Mouse (Mus musculus) heart, postnatal 14 days (tissue): ENCODE data around the gene Prickle4. TPM values are rescaled to one million over a fixed set of nuclear protein-coding genes. Genes with fewer than 3 reads are reported as not detected.
"Not testable (repeated sequence)": the region's sequence is repeated elsewhere in the genome, so short reads cannot be mapped to it uniquely, and the experiment has no call there.

Experiments
- DNase-seq, 2 experiments: peaks; one replicate each; pipeline ENCODE4 v3.0.0; 2021 to 2022
- intact Hi-C: fragments of 180-260 bp; cut with DNase I; formaldehyde crosslinking; loops from one replicate; pipeline ENCODE4 v1.15.1; 2025
- total RNA-seq, 2 experiments: library from RNA; stranded (reverse); gene quantifications; 2 replicates each; pipeline ENCODE4 v1.2.3; 2021

Prickle4 gene
- total RNA-seq, 2 experiments from 2014 or later: 3.8 to 5.4 TPM

DNA sequence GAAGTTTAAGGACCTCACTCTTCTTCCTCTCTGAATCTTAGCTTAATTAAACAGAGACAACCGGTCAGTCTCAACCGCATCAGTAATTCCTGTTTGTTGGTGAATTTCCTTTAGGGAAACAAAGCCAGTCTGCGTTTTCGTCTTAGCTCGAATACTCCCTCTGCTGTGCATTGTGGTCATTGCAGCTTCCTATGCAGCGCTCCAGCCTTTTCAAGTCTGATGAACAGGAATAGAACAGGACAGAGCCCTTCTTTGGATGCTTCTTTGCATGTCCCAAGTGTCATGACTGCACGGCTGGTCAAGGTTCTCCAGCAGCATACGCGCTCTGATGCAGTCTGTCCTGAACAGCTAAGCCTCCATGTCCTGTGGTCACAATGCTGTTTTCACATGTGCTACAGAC is 18.0 kb downstream of the Prickle4 start:
- intact Hi-C loops: loop anchor here (5.0 kb wide), 2 partner anchors 44 to 164 kb away; partner anchors contain the start of gene Usp49
- peak; percentile 74 to 84 for DNase-seq

DNA sequence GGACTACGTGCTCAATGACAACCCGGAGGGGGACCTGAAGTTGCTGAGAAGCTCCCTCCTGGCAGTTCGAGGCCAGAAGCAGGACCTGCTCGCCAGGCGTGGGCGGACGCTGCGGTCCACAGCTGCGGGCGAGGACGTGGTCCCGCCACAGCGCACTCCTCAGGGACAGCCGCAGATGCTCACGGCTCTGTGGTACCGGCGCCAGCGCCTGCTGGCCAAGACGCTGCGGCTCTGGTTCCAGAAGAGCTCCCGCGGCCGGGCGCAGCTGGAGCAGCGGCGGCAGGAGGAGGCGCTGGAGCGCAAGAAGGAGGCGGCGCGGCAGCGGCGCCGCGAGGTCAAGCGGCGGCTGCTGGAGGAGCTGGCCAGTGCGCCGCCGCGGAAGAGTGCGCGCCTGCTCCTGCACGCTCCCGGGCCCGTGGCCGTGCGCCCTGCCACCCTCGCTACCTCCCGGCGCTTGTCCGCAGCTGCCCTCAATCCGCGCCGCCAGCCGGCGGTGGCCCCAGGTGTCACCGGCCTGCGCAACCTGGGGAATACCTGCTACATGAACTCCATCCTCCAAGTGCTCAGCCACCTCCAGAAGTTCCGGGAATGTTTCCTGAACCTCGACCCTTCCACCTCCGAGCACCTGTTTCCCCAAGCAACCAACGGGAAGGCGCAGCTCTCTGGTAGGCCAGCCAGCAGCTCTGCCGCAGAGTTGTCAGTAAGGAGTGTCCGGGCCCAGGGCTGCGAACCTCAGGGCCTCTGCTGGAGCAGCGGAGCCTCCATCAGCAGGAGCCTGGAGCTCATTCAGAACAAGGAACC is 22.0 kb downstream of the Prickle4 start:
- DNase-seq: peak; percentile 76 to 78
- intact Hi-C loops: no loop called here

DNA sequence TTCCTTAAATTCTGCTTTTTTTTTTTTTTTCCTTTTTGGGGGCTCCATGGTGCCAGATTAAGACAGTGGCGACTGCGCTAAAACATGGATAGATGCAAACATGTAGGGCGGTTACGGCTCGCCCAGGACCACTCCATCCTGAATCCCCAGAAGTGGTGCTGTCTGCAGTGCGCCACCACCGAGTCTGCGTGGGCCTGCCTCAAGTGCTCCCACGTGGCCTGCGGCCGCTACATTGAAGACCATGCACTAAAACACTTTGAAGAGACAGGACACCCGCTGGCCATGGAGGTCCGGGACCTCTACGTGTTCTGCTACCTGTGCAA is 22.6 kb downstream of the Prickle4 start:
- intact Hi-C loops: no loop called here
- DNase-seq: no peak

DNA sequence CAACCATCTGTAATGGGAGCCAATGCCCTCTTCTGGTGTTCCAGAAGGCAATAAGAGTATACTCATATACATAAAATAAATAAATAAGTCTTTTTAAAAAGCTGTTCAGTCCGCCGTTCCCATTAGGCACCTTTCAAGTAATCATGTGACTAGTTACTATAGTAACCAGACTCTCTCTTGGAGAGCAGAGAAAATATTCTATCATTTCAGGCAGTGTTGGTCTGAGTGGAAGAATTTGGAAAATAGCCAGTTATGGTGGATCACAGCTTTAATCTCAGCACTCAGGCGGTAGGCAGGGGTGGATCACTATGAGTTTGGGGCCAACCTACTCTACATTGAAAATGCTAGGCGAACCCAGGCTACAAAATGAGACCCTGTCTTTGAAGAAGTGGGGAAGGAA is 25.4 kb downstream of the Prickle4 start:
- DNase-seq: no peak
- intact Hi-C loops: no loop called here

DNA sequence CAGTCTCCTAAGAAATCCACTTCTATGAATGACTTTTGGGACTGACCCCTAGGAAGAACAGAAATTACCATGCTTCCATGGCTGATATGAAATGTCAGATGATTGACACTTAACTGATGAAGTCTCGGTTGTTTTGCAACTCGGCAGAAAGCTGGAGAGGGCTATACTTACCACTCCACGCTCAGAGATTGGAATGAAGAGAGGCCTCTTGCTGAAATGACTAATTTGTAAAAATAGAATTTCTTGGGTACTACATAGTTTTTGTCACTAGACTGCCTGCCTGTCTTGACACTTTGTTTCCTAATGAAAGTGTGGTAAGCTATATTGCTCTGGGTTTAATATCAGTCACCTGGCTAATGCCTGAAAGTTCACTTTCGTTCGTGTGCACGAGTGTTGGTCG is 30.1 kb downstream of the Prickle4 start:
- intact Hi-C loops: no loop called here
- DNase-seq: no peak

DNA sequence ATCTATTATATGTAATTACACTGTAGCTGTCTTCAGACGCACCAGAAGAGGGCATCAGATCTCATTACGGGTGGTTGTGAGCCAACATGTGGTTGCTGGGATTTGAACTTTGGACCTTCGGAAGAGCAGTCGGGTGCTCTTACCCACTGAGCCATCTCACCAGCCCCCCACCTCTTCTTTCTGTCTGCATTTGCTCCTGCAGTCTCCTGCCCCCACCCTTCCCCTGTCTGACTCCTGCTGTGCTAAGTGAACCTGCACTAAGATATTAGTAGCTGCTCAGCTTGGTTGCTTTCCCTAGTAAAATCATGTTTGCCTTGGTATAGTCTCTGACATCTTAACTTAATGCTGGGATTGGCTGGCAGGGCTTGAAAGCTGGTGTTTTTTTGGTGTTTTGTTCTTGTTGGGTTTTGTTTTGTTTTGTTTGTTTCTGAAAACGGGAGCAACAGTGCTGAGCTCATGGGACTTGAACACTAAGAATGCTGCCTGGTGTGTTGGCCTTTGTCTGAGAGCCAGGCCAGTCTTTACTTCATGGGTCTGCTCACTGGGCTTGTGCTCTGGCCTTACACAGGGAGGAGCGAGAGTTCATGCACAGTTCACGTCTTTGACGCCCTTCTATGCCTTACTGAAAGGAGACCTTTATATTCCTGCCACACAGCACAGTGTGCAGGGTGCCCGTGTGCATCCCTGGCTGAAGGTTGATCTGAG is 31.4 kb downstream of the Prickle4 start:
- DNase-seq: no peak
- intact Hi-C loops: no loop called here

DNA sequence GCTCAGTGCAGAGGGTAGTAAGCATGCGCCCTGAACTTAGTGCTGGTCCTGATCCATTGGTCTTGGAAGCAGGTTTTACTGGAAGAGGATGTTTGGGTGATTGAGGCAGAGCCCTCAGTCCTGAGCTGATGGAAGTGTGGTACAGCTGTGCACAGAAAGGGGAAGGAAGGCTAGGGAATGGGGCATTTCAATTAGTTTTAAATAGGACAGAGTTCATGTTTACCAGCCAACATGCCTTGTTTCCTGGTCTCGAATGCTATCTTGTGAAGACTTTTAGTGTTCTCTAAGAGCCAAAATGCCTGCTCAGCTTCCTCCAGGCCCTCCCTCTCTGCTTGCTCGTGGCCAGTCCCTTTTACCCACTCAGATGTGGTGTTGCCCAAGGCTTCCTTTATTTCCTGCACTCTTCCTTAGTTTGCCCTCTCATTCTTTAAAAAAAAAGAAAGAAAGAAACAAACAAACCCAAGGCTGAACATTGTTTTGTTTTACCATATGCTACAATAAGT is 35.7 kb downstream of the Prickle4 start:
- intact Hi-C loops: no loop called here
- no peak for DNase-seq

DNA sequence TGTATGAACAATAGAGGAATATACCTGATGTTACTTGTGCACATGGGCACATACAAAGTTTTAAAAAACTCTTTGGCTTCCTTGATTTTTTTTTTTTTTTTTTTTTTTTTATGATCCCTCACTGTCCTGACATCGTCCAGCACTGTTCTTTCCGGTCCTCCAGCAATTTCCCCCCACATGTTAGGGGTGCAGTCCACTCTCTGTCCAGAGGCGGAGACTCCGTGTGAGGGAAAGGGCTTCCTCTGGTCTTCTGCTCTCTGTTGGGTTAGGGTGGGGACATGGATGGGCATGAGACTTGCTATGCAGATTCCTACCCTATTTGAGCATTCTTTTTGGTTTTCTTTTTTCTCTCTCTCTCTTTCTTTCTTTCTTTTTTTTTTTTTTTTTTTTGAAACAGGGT is 36.6 kb downstream of the Prickle4 start:
- intact Hi-C loops: no loop called here
- DNase-seq: no peak

DNA sequence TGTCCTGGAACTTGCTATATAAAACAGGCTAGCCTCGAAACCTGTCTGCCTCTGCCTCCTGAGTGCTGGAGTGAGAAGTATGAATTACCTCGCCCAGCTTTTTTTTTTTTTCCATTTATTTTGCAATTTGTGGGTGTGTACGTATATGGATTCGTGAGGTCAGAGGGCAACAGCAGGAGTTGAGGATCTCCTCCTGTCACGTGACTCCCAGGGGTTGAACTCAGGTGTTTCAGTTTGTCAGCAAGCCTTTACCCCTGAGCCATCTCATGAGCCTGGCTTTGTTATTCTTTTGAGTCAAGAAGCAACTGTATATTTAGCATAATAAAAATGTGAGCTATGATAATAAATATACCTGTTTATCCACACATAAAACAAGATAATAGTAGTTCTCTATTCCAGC is 38.8 kb downstream of the Prickle4 start:
- intact Hi-C loops: no loop called here
- no peak for DNase-seq

DNA sequence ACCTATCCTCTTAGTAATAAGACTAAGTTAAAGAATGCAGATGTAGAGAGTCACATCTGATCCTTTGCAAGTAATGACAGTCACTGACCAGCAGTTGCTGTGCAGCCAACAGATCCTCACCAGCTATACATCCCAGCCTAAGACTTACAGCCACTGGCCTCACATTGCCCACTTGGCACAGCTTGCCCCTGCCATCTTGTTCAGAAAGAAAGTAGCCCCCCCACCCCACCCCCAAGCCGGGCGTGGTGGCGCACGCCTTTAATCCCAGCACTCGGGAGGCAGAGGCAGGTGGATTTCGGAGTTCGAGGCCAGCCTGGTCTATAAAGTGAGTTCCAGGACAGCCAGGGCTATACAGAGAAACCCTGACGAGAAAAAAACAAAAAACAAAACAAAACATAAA is 40.2 kb downstream of the Prickle4 start:
- DNase-seq, intact Hi-C loops: not testable (repeated sequence)

DNA sequence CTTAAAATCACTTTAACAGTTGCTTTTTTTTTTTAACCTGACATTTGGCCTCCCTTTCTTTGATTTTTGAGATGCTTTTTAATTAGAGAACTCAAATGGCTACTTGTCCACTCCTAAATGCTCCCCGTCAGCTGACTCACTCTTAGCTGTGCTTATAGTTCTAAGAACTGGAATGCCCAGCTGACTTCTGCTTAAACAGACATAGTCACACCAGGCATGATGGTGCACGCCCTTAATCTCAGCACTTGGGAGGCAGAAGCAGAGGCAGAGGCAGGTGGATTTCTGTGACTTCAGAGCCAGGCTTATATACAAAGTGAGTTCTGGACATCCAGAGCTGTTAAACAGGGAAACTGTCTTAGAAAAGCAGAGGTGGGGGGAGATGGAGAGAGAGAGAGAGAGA is 42.6 kb downstream of the Prickle4 start:
- intact Hi-C loops: no loop called here
- no peak for DNase-seq

DNA sequence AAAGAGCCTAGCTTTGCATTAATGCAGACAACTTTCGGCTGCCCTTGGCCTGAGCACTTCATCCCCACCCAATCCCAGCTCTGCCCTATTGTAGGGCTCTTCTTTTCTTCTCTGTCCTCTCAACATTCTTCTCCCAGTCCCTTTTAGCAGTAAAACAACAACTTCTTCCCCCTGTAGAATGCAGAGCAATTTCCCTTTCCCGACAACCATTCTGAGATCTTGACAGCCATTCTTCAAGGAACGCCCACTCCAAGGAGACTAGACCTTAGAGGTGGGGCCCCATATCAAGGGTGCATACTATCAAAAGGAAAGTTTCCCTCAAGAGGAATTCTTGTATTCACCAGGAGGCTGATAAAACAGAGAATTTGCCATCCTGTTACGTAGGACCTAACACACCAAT is 45.6 kb downstream of the Prickle4 start:
- no peak for DNase-seq
- intact Hi-C loops: no loop called here

DNA sequence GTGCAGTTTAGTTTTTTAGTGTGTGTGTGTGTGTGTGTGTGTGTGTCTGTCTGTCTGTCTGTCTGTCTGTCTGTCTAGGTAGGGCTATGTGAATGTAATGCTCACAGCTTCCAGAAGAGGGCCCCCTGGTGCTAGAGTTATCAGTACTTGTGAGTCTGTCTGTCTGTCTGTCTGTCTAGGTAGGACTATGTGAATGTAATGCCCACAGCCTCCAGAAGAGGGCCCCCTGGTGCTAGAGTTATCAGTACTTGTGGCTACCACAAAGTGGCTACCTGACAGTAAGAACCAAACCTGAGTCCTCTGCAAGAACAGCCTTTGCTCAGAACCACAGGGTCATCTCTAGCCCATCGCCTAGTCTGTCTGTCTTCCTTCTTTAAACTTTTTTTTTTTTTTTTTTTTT is 47.9 kb downstream of the Prickle4 start:
- intact Hi-C loops: no loop called here
- peak; percentile 46 to 63 for DNase-seq

DNA sequence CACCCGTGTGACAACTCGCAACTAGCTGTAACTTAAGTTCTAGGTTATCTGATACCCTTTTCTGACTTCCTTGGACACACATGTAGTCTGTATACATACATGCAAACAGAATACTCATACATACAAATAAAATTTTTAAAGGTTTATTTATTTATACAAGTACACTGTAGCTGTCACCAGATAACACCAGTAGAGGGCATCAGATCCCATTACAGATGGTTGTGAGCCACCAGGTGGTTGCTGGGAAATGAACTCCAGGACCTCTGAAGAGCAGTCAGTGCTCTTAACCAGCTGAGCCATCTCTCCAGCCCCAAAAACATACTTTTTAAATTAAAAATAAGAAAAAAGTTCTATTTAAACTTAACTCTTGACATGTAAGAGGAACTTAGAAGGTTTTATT is 51.5 kb downstream of the Prickle4 start:
- DNase-seq: no peak
- intact Hi-C loops: no loop called here

Other genes with a start within 250 kb of the Prickle4 start
- 10 to 100 TPM; 14.9 to 15.6 TPM for gene Taf8, start 192.4 kb downstream of the Prickle4 start, total RNA-seq
- gene Ccnd3, start 189.7 kb downstream of the Prickle4 start, total RNA-seq: 100 to 1,000 TPM in 1 of 2 experiments, 10 to 100 TPM in 1; 93.8 to 126 TPM
- 10 to 100 TPM; 14.0 to 15.8 TPM for gene Bysl, start 83.2 kb downstream of the Prickle4 start, total RNA-seq
- 10 to 100 TPM; 18.7 to 20.8 TPM for gene Med20, start 83.2 kb downstream of the Prickle4 start, total RNA-seq
- gene Gm20517, start 83.1 kb downstream of the Prickle4 start, total RNA-seq: 1 to 10 TPM; 1.9 to 2.5 TPM
- 1 to 10 TPM; 4.4 to 4.5 TPM for gene Usp49, start 64.0 kb downstream of the Prickle4 start, total RNA-seq
- 100 to 1,000 TPM; 129 TPM for gene Tomm6, start 6.3 kb downstream of the Prickle4 start, total RNA-seq
- 1 to 10 TPM; 3.3 to 5.4 TPM for gene Frs3, start 5.7 kb downstream of the Prickle4 start, total RNA-seq
- under 1 TPM; 0.74 to 0.78 TPM for gene Gm21981, start 281 bp downstream of the Prickle4 start, total RNA-seq
- not detected for gene Pgc, start 32.1 kb upstream of the Prickle4 start, total RNA-seq
- gene Tfeb, start 42.3 kb upstream of the Prickle4 start, total RNA-seq: 10 to 100 TPM; 46.8 to 49.3 TPM
- gene Mdfi, start 140.0 kb upstream of the Prickle4 start, total RNA-seq: 1 to 10 TPM; 2.8 to 3.9 TPM
- gene Foxp4, start 229.9 kb upstream of the Prickle4 start, total RNA-seq: 10 to 100 TPM; 12.2 to 13.6 TPM